Mouse (Mus musculus) bone marrow macrophage, adult 2 months (primary cell): Measurements from ENCODE around the gene Dnase2b. TPM values are rescaled to one million over a fixed set of nuclear protein-coding genes. Genes with fewer than 3 reads are reported as not detected.

Source experiments
- H3K27ac ChIP-seq: 2 replicates; pipeline ENCODE4 v1.5.1; 2012; ENCODE audit warnings: low read depth, low read length; ENCODE audit not compliant: insufficient read depth
- H3K4me1 ChIP-seq: 2 replicates; pipeline ENCODE4 v1.6.1; 2012; ENCODE audit warnings: low read length; ENCODE audit not compliant: control insufficient read depth, insufficient read depth
- H3K4me3 ChIP-seq: 2 replicates; pipeline ENCODE4 v1.5.1; 2012; ENCODE audit warnings: mild to moderate bottlenecking, low read length, moderate library complexity; ENCODE audit not compliant: insufficient read depth
- CTCF ChIP-seq: IDR thresholded peaks from 2 replicates; pipeline ENCODE4 v1.5.1; 2012; ENCODE audit warnings: low read depth, mild to moderate bottlenecking, low read length, moderate library complexity
- POLR2A ChIP-seq: IDR thresholded peaks from 2 replicates; pipeline ENCODE4 v1.6.1; 2012; ENCODE audit warnings: mild to moderate bottlenecking, low read depth, low read length, borderline replicate concordance
- polyA plus RNA-seq: library from polyadenylated mRNA; stranded (reverse); fragments of >200 nt; gene quantifications from 2 replicates; pipeline ENCODE4 v1.2.4, GENCODE M21; 2012; ENCODE audit not compliant: missing spikeins, insufficient read depth, insufficient read length

The Dnase2b gene
- polyA plus RNA-seq, 1 experiment: not detected

- no peak overlapping the region for H3K4me3 ChIP-seq
- H3K4me1 ChIP-seq: peaks cover 6% of the 10 kb centered on the region
- no peak overlapping the region for H3K27ac ChIP-seq
- TF ChIP-seq POLR2A: no peak
- TF ChIP-seq CTCF: no peak
Measured at GRCm38 (mm10) chr3:146618357-146618756, 3.0 kb upstream of the Dnase2b start.

GRCm38 (mm10) chr3:146617946-146618345 lies 2.5 kb upstream of the Dnase2b start:
- TF ChIP-seq POLR2A: no peak
- no peak for TF ChIP-seq CTCF
- peaks cover 6% of the 10 kb centered on the region for H3K4me1 ChIP-seq
- H3K4me3 ChIP-seq: no peak overlapping the region
- no peak overlapping the region for H3K27ac ChIP-seq

- TF ChIP-seq CTCF: no peak
- TF ChIP-seq POLR2A: no peak
- H3K4me1 ChIP-seq: peaks cover 6% of the 10 kb centered on the region
- H3K4me3 ChIP-seq: no peak overlapping the region
- no peak overlapping the region for H3K27ac ChIP-seq
Measured at GRCm38 (mm10) chr3:146616533-146617283, 1.3 kb upstream of the Dnase2b start.

GRCm38 (mm10) chr3:146611821-146612220 lies 3.6 kb downstream of the Dnase2b start:
- Histone ChIP-seq H3K4me1 (peaks cover 15% of the 10 kb centered on the region), H3K27ac (no peak overlapping the region), H3K4me3 (no peak overlapping the region)
- TF ChIP-seq CTCF (no peak), POLR2A (no peak)

GRCm38 (mm10) chr3:146611261-146611660 lies 4.1 kb downstream of the Dnase2b start:
- TF ChIP-seq CTCF (no peak), POLR2A (no peak)
- Histone ChIP-seq H3K27ac (no peak overlapping the region), H3K4me1 (peaks cover 12% of the 10 kb centered on the region), H3K4me3 (no peak overlapping the region)

GRCm38 (mm10) chr3:146610322-146610721 lies 5.1 kb downstream of the Dnase2b start:
- Histone ChIP-seq H3K4me1 (peaks cover 12% of the 10 kb centered on the region), H3K4me3 (no peak overlapping the region), H3K27ac (no peak overlapping the region)
- TF ChIP-seq POLR2A (no peak), CTCF (no peak)

- Histone ChIP-seq H3K27ac (no peak overlapping the region), H3K4me1 (peaks cover 12% of the 10 kb centered on the region), H3K4me3 (no peak overlapping the region)
- TF ChIP-seq CTCF: no peak
- TF ChIP-seq POLR2A: no peak
Measured at GRCm38 (mm10) chr3:146607368-146607767, 8.0 kb downstream of the Dnase2b start.

GRCm38 (mm10) chr3:146604647-146605046 lies 10.7 kb downstream of the Dnase2b start:
- Histone ChIP-seq H3K27ac (no peak overlapping the region), H3K4me1 (peaks cover 10% of the 10 kb centered on the region), H3K4me3 (no peak overlapping the region)
- no peak for TF ChIP-seq CTCF
- no peak for TF ChIP-seq POLR2A

GRCm38 (mm10) chr3:146602531-146602930 lies 12.9 kb downstream of the Dnase2b start:
- TF ChIP-seq POLR2A (no peak), CTCF (no peak)
- Histone ChIP-seq H3K4me1 (peaks cover 6% of the 10 kb centered on the region), H3K4me3 (no peak overlapping the region), H3K27ac (no peak overlapping the region)

- H3K4me1 ChIP-seq: no peaks in the 10 kb centered on the region
- no peak overlapping the region for H3K4me3 ChIP-seq
- H3K27ac ChIP-seq: no peak overlapping the region
- no peak for TF ChIP-seq POLR2A
- TF ChIP-seq CTCF: no peak
Measured at GRCm38 (mm10) chr3:146601205-146601604, 14.2 kb downstream of the Dnase2b start.
